Mouse (Mus musculus) midbrain, embryonic 16.5 days (tissue): ENCODE measurements around the gene Tcl1. TPM values are rescaled to one million over a fixed set of nuclear protein-coding genes. Genes with fewer than 3 reads are reported as not detected.
"Not testable (repeated sequence)": the region's sequence is repeated elsewhere in the genome, so short reads cannot be mapped to it uniquely, and the experiment has no call there.

Experiments
- ATAC-seq: fragments of 200-750 bp; cut with Nextera tagmentation; 2 replicates; pipeline ENCODE4 v1.8.0; 2017; ENCODE audit warnings: moderate TSS enrichment
- H3K27ac ChIP-seq: fragments of 300-500 bp; sonication (generic); 2 replicates; pipeline ENCODE4 v1.5.1; 2014; ENCODE audit warnings: mild to moderate bottlenecking, low read length, mixed read lengths
- H3K27me3 ChIP-seq: fragments of 300-500 bp; sonication (generic); 2 replicates; pipeline ENCODE4 v1.6.1; 2014; ENCODE audit warnings: low read depth, low read length, mixed read lengths; ENCODE audit not compliant: control insufficient read depth, insufficient read depth
- H3K36me3 ChIP-seq: fragments of 300-500 bp; sonication (generic); 2 replicates; pipeline ENCODE4 v1.6.1; 2014; ENCODE audit warnings: mild to moderate bottlenecking, low read length, moderate library complexity, mixed read lengths; ENCODE audit not compliant: control insufficient read depth, insufficient read depth
- H3K4me1 ChIP-seq: fragments of 300-500 bp; sonication (generic); 2 replicates; pipeline ENCODE4 v1.6.1; 2014; ENCODE audit warnings: mild to moderate bottlenecking, low read length, mixed read lengths; ENCODE audit not compliant: control insufficient read depth, insufficient read depth
- H3K4me2 ChIP-seq: fragments of 300-500 bp; sonication (generic); 2 replicates; pipeline ENCODE4 v1.6.1; 2014; ENCODE audit warnings: mild to moderate bottlenecking, low read length, mixed read lengths
- H3K4me3 ChIP-seq: fragments of 300-500 bp; sonication (generic); 2 replicates; pipeline ENCODE4 v1.5.1; 2014; ENCODE audit warnings: low read depth, mild to moderate bottlenecking, low read length, moderate library complexity, mixed read lengths
- H3K9ac ChIP-seq: fragments of 300-500 bp; sonication (generic); 2 replicates; pipeline ENCODE4 v1.6.1; 2014; ENCODE audit warnings: low read depth, low read length, mixed read lengths
- H3K9me3 ChIP-seq: fragments of 300-500 bp; sonication (generic); replicated peaks from 2 replicates; pipeline ENCODE4 v1.6.1; 2014; ENCODE audit warnings: mild to moderate bottlenecking, low read length, mixed read lengths; ENCODE audit not compliant: control insufficient read depth, poor library complexity, severe bottlenecking
- WGBS: fragments of 180-500 bp; shearing (Covaris S2); extraction: QIAGEN DNeasy Blood & Tissue Kit; methylation state at CpG from one replicate; pipeline ENCODE4 v1.1.7; 2014; 5-methylcytosine and 5-hydroxymethylcytosine counted together
- polyA plus RNA-seq: library from polyadenylated mRNA; unstranded; fragments of >200 nt; fragmentation: Nextera tagmentation; extraction: Ambion mirVana; gene quantifications from 2 replicates; pipeline ENCODE4 v1.2.1, GENCODE M21; 2015

Gene Tcl1
- polyA plus RNA-seq, 1 experiment from 2014 or later: not detected

GRCm38 (mm10) chr12:105190743-105191142 is 31.9 kb downstream of the Tcl1 start, which contains the start of gene Tcl1b3:
Gene Tcl1b3, plus strand, starts transcription at chr12:105191043.
- H3K9me3 ChIP-seq, H3K36me3 ChIP-seq, H3K27me3 ChIP-seq, H3K9ac ChIP-seq, H3K4me1 ChIP-seq, ATAC-seq, H3K4me3 ChIP-seq, H3K27ac ChIP-seq, H3K4me2 ChIP-seq: not testable (repeated sequence)
- 94% methylated on average over 6 of the region's 6 CpGs for WGBS

DNA sequence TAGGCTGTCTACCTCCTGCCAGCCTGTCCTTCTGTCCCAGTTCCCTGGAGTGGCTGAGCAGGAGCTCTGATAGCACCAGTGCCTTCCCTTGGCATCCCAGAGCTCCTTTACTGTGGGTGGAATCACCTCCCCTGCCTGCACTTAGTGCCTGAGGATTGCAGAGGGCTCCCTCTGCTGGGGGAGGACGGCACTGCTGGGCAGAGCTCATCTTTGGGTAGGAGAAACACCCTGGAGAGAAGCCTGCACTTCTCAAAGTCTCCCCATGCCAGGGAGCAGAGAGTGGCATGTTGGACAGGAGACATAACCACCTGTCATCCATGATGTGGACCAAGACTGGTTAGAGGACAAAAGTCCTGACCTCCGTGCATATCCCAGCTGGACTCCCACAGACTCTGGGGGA is 33.6 kb downstream of the Tcl1 start:
- not testable (repeated sequence) for ATAC-seq, H3K4me3 ChIP-seq, H3K9me3 ChIP-seq, H3K27ac ChIP-seq, H3K9ac ChIP-seq, H3K27me3 ChIP-seq, H3K4me2 ChIP-seq, H3K36me3 ChIP-seq, H3K4me1 ChIP-seq
- WGBS: 49% methylated on average over 2 of the region's 2 CpGs

GRCm38 (mm10) chr12:105181040-105181644 is 41.5 kb downstream of the Tcl1 start:
- WGBS: 90% methylated on average over 4 of the region's 4 CpGs
- H3K4me2 ChIP-seq, H3K36me3 ChIP-seq, ATAC-seq, H3K4me1 ChIP-seq, H3K9me3 ChIP-seq, H3K27me3 ChIP-seq, H3K9ac ChIP-seq, H3K27ac ChIP-seq, H3K4me3 ChIP-seq: not testable (repeated sequence)

- not testable (repeated sequence) for H3K9ac ChIP-seq, H3K4me1 ChIP-seq, H3K4me3 ChIP-seq, H3K9me3 ChIP-seq, H3K36me3 ChIP-seq, H3K27me3 ChIP-seq, H3K4me2 ChIP-seq, H3K27ac ChIP-seq, ATAC-seq
- 69% methylated on average over 3 of the region's 3 CpGs for WGBS
These were observed 46.5 kb downstream of the Tcl1 start, which contains the start of gene Tcl1b5 for GRCm38 (mm10) chr12:105176044-105176443. Gene Tcl1b5, plus strand, starts transcription at chr12:105176344.

DNA sequence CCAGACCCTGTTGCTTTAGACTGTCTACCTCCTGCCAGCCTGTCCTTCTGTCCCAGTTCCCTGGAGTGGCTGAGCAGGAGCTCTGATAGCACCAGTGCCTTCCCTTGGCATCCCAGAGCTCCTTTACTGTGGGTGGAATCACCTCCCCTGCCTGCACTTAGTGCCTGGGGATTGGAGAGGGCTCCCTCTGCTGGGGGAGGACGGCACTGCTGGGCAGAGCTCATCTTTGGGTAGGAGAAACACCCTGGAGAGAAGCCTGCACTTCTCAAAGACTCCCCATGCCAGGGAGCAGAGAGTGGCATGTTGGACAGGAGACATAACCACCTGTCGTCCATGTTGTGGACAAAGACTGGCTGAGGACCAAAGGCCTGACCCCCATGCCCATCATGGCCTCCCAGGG is 48.3 kb downstream of the Tcl1 start:
- H3K27ac ChIP-seq, H3K4me1 ChIP-seq, H3K36me3 ChIP-seq, ATAC-seq, H3K4me3 ChIP-seq, H3K9me3 ChIP-seq, H3K9ac ChIP-seq, H3K27me3 ChIP-seq, H3K4me2 ChIP-seq: not testable (repeated sequence)
- 24% methylated on average over 2 of the region's 2 CpGs for WGBS

DNA sequence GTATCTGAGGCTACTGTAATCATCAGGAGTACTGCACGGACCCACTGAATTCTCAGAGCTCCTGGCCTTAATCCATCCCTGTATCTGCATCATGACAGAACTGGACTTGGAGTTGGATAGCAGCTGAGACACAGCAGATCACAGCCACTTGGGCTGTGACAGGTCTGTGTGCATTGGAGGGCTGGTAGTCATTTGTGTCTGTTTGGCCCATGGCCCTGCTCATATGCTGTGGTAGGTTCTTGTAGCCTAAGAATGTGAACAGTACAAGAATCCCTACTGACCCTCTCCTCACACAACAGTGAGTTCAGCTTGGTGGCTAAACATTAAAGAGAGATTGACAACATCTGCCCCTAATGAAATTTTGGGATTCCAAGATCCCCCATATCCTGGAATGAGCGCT is 49.2 kb downstream of the Tcl1 start:
- Histone ChIP-seq H3K4me1 (no peaks in the 10 kb centered on the region), H3K27me3 (no peaks in the 10 kb centered on the region), H3K9me3 (no peaks in the 10 kb centered on the region), H3K36me3 (no peaks in the 10 kb centered on the region), H3K4me2 (no peak overlapping the region), H3K27ac (no peak overlapping the region), H3K9ac (no peak overlapping the region), H3K4me3 (no peak overlapping the region)
- ATAC-seq: no peak
- 85% methylated on average over 2 of the region's 2 CpGs for WGBS

Other genes starting within 250 kb of the Tcl1 start
- gene Syne3, start 213.0 kb downstream of the Tcl1 start, polyA plus RNA-seq: 0.16 and 0.25 TPM in 2 replicates
- 138 and 154 TPM in 2 replicates for gene Glrx5, start 190.1 kb downstream of the Tcl1 start, polyA plus RNA-seq
- not detected in 2 replicates for gene Tcl1b2, start 76.8 kb downstream of the Tcl1 start, polyA plus RNA-seq
- not detected in 2 replicates for gene Tcl1b1, start 63.1 kb downstream of the Tcl1 start, polyA plus RNA-seq
- gene Tcl1b5, start 46.4 kb downstream of the Tcl1 start, polyA plus RNA-seq: not detected in 2 replicates
- gene Tcl1b3, start 31.8 kb downstream of the Tcl1 start, polyA plus RNA-seq: not detected in 2 replicates
- gene Tcl1b4, start 20.8 kb downstream of the Tcl1 start, polyA plus RNA-seq: not detected in 2 replicates
- gene Tunar, start 111.1 kb upstream of the Tcl1 start, polyA plus RNA-seq: 19.7 and 23.4 TPM in 2 replicates
- gene D430019H16Rik, start 231.1 kb upstream of the Tcl1 start, polyA plus RNA-seq: 16.3 and 16.7 TPM in 2 replicates